Mouse (Mus musculus): ENCODE data around the gene Calb2. TPM values are rescaled to one million over a fixed set of nuclear protein-coding genes. Genes with fewer than 3 reads are reported as not detected.
A peak's percentile ranks its signal among the peaks of the same experiment; 100 is the strongest.

Calb2 gene
- total and polyA plus RNA-seq, 3 experiments: not detected

DNA sequence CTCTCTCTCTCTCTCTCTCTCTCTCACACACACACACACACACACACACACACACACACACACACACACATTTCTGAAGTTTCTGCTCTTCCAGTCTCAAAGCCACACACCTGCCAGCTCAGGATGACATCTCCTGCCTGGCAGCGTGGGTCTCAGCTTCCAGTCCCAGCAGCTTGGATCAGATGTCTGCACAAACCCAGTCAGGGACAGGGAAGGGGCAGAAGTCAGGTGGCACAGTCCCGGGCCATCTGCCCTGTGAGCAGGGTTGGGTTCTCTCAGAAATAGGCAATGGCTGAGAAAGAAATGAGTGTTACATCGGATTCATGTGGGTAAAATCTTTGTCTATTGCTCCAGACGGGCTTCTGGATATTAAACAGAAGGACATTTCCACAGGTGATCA lies 27.2 kb downstream of the Calb2 start:
- H3K79me2 ChIP-seq (replicated peaks; ENCODE audit: control insufficient read depth, extremely low read depth, insufficient read depth, poor library complexity, severe bottlenecking): no peaks in the 10 kb centered on the region
- H3K9ac ChIP-seq (ENCODE audit: insufficient read depth, low read depth): no peak overlapping the region
- no peaks in the 10 kb centered on the region for H3K36me3 ChIP-seq (replicated peaks in 1 of 2; ENCODE audit: control insufficient read depth in 1 of 2, insufficient read depth in 1 of 2, low read length in 1 of 2)
- H3K9me3 ChIP-seq (replicated peaks; ENCODE audit: low read length): no peaks in the 10 kb centered on the region
- H3K4me2 ChIP-seq (ENCODE audit: insufficient read depth, low read depth, poor library complexity, severe bottlenecking): no peak overlapping the region
- TF ChIP-seq ZC3H11A (IDR thresholded peaks at IDR 0.05; ENCODE audit: low read depth, low read length) (no peak), JUND (conservative IDR thresholded peaks at IDR 0.05; ENCODE audit: low read depth, low read length) (no peak), POLR2A (IDR thresholded peaks at IDR 0.05; ENCODE audit: low read depth, low read length) (no peak), RCOR1 (conservative IDR thresholded peaks at IDR 0.05; ENCODE audit: low read depth, low read length) (no peak), MYC (IDR thresholded peaks at IDR 0.05; ENCODE audit: low read depth, low read length) (no peak), E2F4 (IDR thresholded peaks at IDR 0.05; ENCODE audit: insufficient replicate concordance, low read depth, low read length) (no peak), GABPA (IDR thresholded peaks at IDR 0.05; ENCODE audit: insufficient replicate concordance, low read depth, low read length) (no peak), UBTF (IDR thresholded peaks at IDR 0.05; ENCODE audit: low read depth, low read length) (no peak), MAX (IDR thresholded peaks at IDR 0.05; ENCODE audit: low read length) (no peak)
- H3K27me3 ChIP-seq (replicated peaks): peaks cover 12% of the 10 kb centered on the region
- dilution Hi-C loops (cut with MboI; ENCODE audit: extremely low pct_ligation_motif_present, extremely low pct_unique_long_range_greater_than_20kb, low sequenced_read_pairs): no loop called here
- no peak overlapping the region for H3K4me3 ChIP-seq (replicated peaks in 1 of 3; ENCODE audit: low read depth in 2 of 3, low read length in 2 of 3, poor library complexity in 1 of 3)
- no peak for DNase-seq (ENCODE audit: extremely low read depth)
- peaks cover 8 to 16% of the 10 kb centered on the region in 2 experiments for H3K4me1 ChIP-seq (ENCODE audit: control insufficient read depth in 1 of 2, insufficient read depth in 2 of 2)
- no peak overlapping the region for H3K27ac ChIP-seq (ENCODE audit: insufficient read depth, low read depth)
- in situ Hi-C loops (cut with MboI; ENCODE audit: low pct_ligation_motif_present, low pct_unique_long_range_greater_than_20kb, low sequenced_read_pairs): no loop called here

DNA sequence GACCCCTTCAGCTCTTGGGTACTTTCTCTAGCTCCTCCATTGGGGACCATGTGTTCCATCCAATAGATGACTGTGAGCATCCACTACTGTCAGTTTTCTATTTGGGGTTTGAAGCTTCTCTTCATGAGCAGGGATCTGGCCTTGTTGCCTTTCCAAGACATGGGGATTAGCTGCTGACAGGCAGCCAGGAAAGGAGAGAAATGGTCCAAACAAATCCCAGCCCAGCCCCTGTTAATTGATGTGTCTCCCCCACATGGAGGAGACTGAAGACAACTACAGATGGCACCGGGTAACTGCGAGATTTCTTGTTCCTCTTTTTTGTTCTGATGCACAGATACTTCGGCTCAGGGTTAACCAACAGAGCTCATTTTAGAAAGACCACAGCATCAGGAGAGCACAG lies 27.9 kb downstream of the Calb2 start:
- peaks cover 12% of the 10 kb centered on the region for H3K27me3 ChIP-seq (replicated peaks)
- H3K36me3 ChIP-seq (replicated peaks in 1 of 2; ENCODE audit: control insufficient read depth in 1 of 2, insufficient read depth in 1 of 2, low read length in 1 of 2): no peaks in the 10 kb centered on the region
- no peaks in the 10 kb centered on the region for H3K9me3 ChIP-seq (replicated peaks; ENCODE audit: low read length)
- dilution Hi-C loops (cut with MboI; ENCODE audit: extremely low pct_ligation_motif_present, extremely low pct_unique_long_range_greater_than_20kb, low sequenced_read_pairs): no loop called here
- peak; percentile 50 for DNase-seq (ENCODE audit: extremely low read depth)
- no peak overlapping the region for H3K9ac ChIP-seq (ENCODE audit: insufficient read depth, low read depth)
- H3K4me1 ChIP-seq (ENCODE audit: control insufficient read depth in 1 of 2, insufficient read depth in 2 of 2): peaks cover 6 to 20% of the 10 kb centered on the region in 2 experiments
- in situ Hi-C loops (cut with MboI; ENCODE audit: low pct_ligation_motif_present, low pct_unique_long_range_greater_than_20kb, low sequenced_read_pairs): no loop called here
- no peaks in the 10 kb centered on the region for H3K79me2 ChIP-seq (replicated peaks; ENCODE audit: control insufficient read depth, extremely low read depth, insufficient read depth, poor library complexity, severe bottlenecking)
- 0 out of 2 replicates have a peak overlapping the region, but pooled peaks have one; percentile 4 for H3K4me2 ChIP-seq (ENCODE audit: insufficient read depth, low read depth, poor library complexity, severe bottlenecking)
- H3K4me3 ChIP-seq (replicated peaks in 1 of 3; ENCODE audit: low read depth in 2 of 3, low read length in 2 of 3, poor library complexity in 1 of 3): no peak overlapping the region
- H3K27ac ChIP-seq (ENCODE audit: insufficient read depth, low read depth): no peak overlapping the region
- no peak for TF ChIP-seq BHLHE40 (IDR thresholded peaks at IDR 0.05; ENCODE audit: low read depth, low read length)
- 0 out of 4 replicates have a peak, but pooled peaks of 1 of the 2 experiments have one; percentile 16 for TF ChIP-seq CTCF (conservative IDR thresholded peaks at IDR 0.05 in 1 of 2, IDR thresholded peaks at IDR 0.05 in 1 of 2; ENCODE audit: low read depth in 2 of 2, low read length in 2 of 2)
- no peak for TF ChIP-seq MYC (IDR thresholded peaks at IDR 0.05; ENCODE audit: low read depth, low read length)
- TF ChIP-seq NRF1 (IDR thresholded peaks at IDR 0.05; ENCODE audit: low read depth, low read length): no peak

DNA sequence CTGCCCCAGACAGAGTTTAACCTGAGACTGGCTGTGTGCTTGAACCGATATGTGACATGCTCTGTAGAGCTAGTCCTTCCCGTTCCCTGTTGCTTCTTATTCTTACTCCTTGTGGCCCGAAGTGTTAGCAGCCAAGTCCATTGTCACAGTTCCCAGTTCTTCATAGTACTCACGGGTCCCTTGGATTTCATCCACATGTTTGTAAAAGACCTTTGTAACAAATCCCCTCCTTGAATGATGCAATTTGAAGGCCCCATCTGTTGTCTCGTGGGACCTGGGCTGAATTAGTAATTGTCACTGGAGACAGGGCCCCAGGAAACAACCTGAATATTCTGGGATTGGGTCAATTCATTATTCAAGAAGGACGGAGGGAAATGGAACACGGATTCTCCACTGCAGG lies 32.5 kb downstream of the Calb2 start:
- TF ChIP-seq PAX5 (IDR thresholded peaks at IDR 0.05; ENCODE audit: low read length) (no peak), MYC (IDR thresholded peaks at IDR 0.05; ENCODE audit: low read depth, low read length) (no peak), POLR2AphosphoS2 (IDR thresholded peaks at IDR 0.05; ENCODE audit: low read depth, low read length) (no peak), CTCF (conservative IDR thresholded peaks at IDR 0.05 in 1 of 2, IDR thresholded peaks at IDR 0.05 in 1 of 2; ENCODE audit: low read depth in 2 of 2, low read length in 2 of 2) (no peak), USF1 (IDR thresholded peaks at IDR 0.05; ENCODE audit: low read depth, low read length) (no peak)
- Histone ChIP-seq H3K36me3 (replicated peaks in 1 of 2; ENCODE audit: control insufficient read depth in 1 of 2, insufficient read depth in 1 of 2, low read length in 1 of 2) (no peaks in the 10 kb centered on the region), H3K9me3 (replicated peaks; ENCODE audit: low read length) (no peaks in the 10 kb centered on the region), H3K79me2 (replicated peaks; ENCODE audit: control insufficient read depth, extremely low read depth, insufficient read depth, poor library complexity, severe bottlenecking) (no peaks in the 10 kb centered on the region), H3K27ac (ENCODE audit: insufficient read depth, low read depth) (no peak overlapping the region), H3K27me3 (replicated peaks) (no peaks in the 10 kb centered on the region), H3K4me2 (ENCODE audit: insufficient read depth, low read depth, poor library complexity, severe bottlenecking) (no peak overlapping the region), H3K9ac (ENCODE audit: insufficient read depth, low read depth) (no peak overlapping the region), H3K4me3 (replicated peaks in 1 of 3; ENCODE audit: low read depth in 2 of 3, low read length in 2 of 3, poor library complexity in 1 of 3) (no peak overlapping the region), H3K4me1 (ENCODE audit: control insufficient read depth in 1 of 2, insufficient read depth in 2 of 2) (peaks cover 2 to 18% of the 10 kb centered on the region in 2 experiments; a peak in 3 of 4 replicates)
- dilution Hi-C loops (cut with MboI; ENCODE audit: extremely low pct_ligation_motif_present, extremely low pct_unique_long_range_greater_than_20kb, low sequenced_read_pairs): no loop called here
- in situ Hi-C loops (cut with MboI; ENCODE audit: low pct_ligation_motif_present, low pct_unique_long_range_greater_than_20kb, low sequenced_read_pairs): no loop called here
- DNase-seq (ENCODE audit: extremely low read depth): no peak

Data from CH12.LX (cell line).